Mouse (Mus musculus) erythroblast, embryonic 14.5 days (primary cell): ENCODE measurements around the gene Olfm4. TPM values are rescaled to one million over a fixed set of nuclear protein-coding genes. Genes with fewer than 3 reads are reported as not detected.

ENCODE experiments used
- H3K27me3 ChIP-seq: 2 replicates; pipeline ENCODE4 v1.6.1; 2012; ENCODE audit warnings: inconsistent platforms; ENCODE audit not compliant: control insufficient read depth
- H3K36me3 ChIP-seq: 2 replicates; pipeline ENCODE4 v1.6.1; 2012; ENCODE audit warnings: mild to moderate bottlenecking, inconsistent platforms; ENCODE audit not compliant: control insufficient read depth
- H3K4me1 ChIP-seq: 2 replicates; pipeline ENCODE4 v1.6.1; 2012; ENCODE audit warnings: inconsistent platforms; ENCODE audit not compliant: control insufficient read depth
- H3K4me3 ChIP-seq: replicated peaks from 2 replicates; pipeline ENCODE3; 2012; ENCODE audit warnings: moderate library complexity, mild to moderate bottlenecking, inconsistent platforms
- H3K9me3 ChIP-seq: 2 replicates; pipeline ENCODE4 v1.6.1; 2012; ENCODE audit warnings: low read length, inconsistent platforms, mixed read lengths; ENCODE audit not compliant: control insufficient read depth
- GATA1 ChIP-seq: IDR thresholded peaks from 2 replicates; pipeline ENCODE4 v1.6.1; 2012; ENCODE audit warnings: low read length, inconsistent platforms, mixed read lengths
- TAL1 ChIP-seq: IDR thresholded peaks from 3 replicates; pipeline ENCODE4 v1.6.1; 2012; ENCODE audit warnings: low read length, inconsistent platforms, mixed read lengths
- polyA plus RNA-seq: library from polyadenylated mRNA; stranded (reverse); fragments of >175 nt; gene quantifications from 2 replicates; pipeline ENCODE4 v1.2.3, GENCODE M21; 2012

Olfm4 gene
- polyA plus RNA-seq, 1 experiment = not detected

- Histone ChIP-seq H3K4me3 (no peak overlapping the region), H3K9me3 (peaks cover 2% of the 10 kb centered on the region; the same call in 1 of the 2 replicates), H3K4me1 (no peaks in the 10 kb centered on the region), H3K27me3 (no peaks in the 10 kb centered on the region), H3K36me3 (no peaks in the 10 kb centered on the region)
- TF ChIP-seq TAL1 (no peak), GATA1 (no peak)
These were observed 23.8 kb downstream of the Olfm4 start for GRCm38 (mm10) chr14:80007686-80008085.

GRCm38 (mm10) chr14:80010426-80010825, 26.5 kb downstream of the Olfm4 start:
- Histone ChIP-seq H3K4me3 (no peak overlapping the region), H3K4me1 (no peaks in the 10 kb centered on the region), H3K9me3 (peaks cover 2% of the 10 kb centered on the region; the same call in 1 of the 2 replicates), H3K27me3 (no peaks in the 10 kb centered on the region), H3K36me3 (no peaks in the 10 kb centered on the region)
- TF ChIP-seq TAL1 (no peak), GATA1 (no peak)

- no peaks in the 10 kb centered on the region for H3K36me3 ChIP-seq
- no peak overlapping the region for H3K4me3 ChIP-seq
- TF ChIP-seq GATA1 = no peak
- TF ChIP-seq TAL1 = no peak
- H3K9me3 ChIP-seq = no peaks in the 10 kb centered on the region; the same call in 1 of the 2 replicates
- no peaks in the 10 kb centered on the region for H3K27me3 ChIP-seq
- no peaks in the 10 kb centered on the region for H3K4me1 ChIP-seq
These were observed 31.1 kb downstream of the Olfm4 start for GRCm38 (mm10) chr14:80014966-80015365.

DNA sequence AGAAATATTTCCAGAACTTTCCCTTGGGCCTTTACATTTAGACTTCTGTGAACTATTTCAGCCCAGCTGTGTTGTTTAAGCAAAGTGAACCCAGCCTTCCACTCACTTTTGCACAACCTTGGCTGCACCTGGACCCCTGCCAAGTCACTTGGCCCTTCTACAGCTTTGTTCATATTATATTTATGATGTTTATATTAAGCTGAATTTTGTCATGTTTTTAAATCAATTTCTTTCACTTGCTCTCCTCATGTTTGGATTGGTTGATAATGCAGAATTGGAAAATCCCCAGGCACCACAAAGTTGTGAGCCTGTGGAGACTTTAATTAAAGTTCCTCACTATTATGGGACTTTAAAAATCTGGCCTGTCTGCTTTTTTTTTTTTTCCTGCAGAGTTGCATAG, 32.2 kb downstream of the Olfm4 start:
- no peaks in the 10 kb centered on the region for H3K4me1 ChIP-seq
- TF ChIP-seq TAL1 (no peak), GATA1 (no peak)

GRCm38 (mm10) chr14:80026078-80026477, 42.2 kb downstream of the Olfm4 start:
- TF ChIP-seq GATA1 (no peak), TAL1 (no peak)
- no peaks in the 10 kb centered on the region for H3K36me3 ChIP-seq
- H3K9me3 ChIP-seq = peaks cover 18% of the 10 kb centered on the region
- H3K27me3 ChIP-seq = no peaks in the 10 kb centered on the region
- H3K4me1 ChIP-seq = no peaks in the 10 kb centered on the region
- H3K4me3 ChIP-seq = no peak overlapping the region

More for the DNA sequence above, 32.2 kb downstream of the Olfm4 start:
- Histone ChIP-seq H3K9me3 (peaks cover under 1% of the 10 kb centered on the region), H3K27me3 (no peaks in the 10 kb centered on the region), H3K36me3 (no peaks in the 10 kb centered on the region), H3K4me3 (no peak overlapping the region)

DNA sequence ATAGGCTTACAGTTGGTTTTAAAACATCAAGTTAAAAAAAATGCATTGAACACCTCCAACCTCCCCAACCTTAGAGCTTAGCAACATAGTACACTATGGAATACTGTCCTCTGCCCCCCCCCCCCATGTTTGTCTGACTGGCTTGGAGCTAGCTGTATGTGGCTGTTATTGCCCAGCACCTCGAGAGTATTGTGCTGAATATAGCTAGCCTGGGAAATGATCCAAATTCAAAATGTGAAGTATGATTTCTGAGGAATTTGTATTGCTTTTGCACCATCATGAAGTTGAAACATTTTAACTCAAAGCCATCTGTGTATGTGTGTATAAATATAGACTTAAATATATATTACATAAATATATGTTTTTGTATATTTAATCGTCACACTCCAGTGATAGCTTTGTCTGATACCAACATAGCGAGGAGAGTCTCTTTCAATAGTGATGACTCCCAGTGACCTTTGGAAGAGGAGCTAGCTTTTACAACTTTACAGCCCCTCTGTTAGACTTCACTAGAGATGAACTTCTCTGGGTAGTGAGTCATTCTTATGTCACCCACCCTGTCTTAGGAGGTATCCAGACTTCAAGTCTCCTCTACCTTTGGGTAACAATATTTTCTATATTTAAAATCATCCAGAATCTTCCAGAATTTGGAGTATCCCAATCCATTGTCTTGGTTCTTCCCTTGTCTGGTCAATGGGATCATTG, 45.6 kb downstream of the Olfm4 start:
- H3K4me1 ChIP-seq = no peaks in the 10 kb centered on the region
- no peaks in the 10 kb centered on the region for H3K27me3 ChIP-seq
- TF ChIP-seq TAL1 = no peak
- TF ChIP-seq GATA1 = no peak
- H3K36me3 ChIP-seq = no peaks in the 10 kb centered on the region
- no peak overlapping the region for H3K4me3 ChIP-seq
- H3K9me3 ChIP-seq = peaks cover 17% of the 10 kb centered on the region

DNA sequence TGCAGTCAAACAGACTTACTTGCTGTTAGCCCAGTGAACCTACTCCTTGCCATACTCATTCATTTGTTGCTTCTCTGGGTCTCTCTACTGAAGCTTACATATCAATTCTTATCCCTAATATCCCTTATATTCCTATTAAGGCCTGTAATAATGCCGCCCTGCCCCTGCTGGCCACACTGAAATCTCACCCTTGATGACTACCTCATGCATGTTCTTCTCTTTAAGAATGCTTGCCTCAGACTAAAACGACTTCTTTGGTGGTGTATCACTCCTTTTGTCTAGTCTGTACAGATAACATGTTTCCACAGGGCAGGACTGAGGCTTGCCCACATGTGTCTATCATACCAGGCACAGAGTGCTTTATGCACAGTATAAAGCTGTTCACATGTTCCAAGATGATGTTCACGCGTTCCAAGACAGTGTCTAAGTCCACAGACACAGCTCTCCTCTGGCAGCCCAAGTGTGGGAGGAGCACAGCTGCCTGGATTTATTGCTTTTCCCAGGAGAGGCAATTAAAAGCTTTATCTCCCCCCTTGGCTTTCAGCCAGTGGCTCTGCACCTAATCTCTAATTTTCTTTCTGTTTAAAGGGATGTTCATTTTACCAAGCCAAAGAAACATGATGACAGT, 55.9 kb downstream of the Olfm4 start:
- H3K9me3 ChIP-seq = no peaks in the 10 kb centered on the region; the same call in 1 of the 2 replicates
- H3K27me3 ChIP-seq = no peaks in the 10 kb centered on the region
- no peaks in the 10 kb centered on the region for H3K36me3 ChIP-seq
- TF ChIP-seq GATA1 (no peak), TAL1 (no peak)
- H3K4me1 ChIP-seq = no peaks in the 10 kb centered on the region
- H3K4me3 ChIP-seq = no peak overlapping the region

GRCm38 (mm10) chr14:80046104-80046734, 62.3 kb downstream of the Olfm4 start:
- H3K36me3 ChIP-seq = no peaks in the 10 kb centered on the region
- H3K9me3 ChIP-seq = peaks cover 12% of the 10 kb centered on the region; the same call in 1 of the 2 replicates
- no peak overlapping the region for H3K4me3 ChIP-seq
- H3K27me3 ChIP-seq = no peaks in the 10 kb centered on the region
- no peaks in the 10 kb centered on the region for H3K4me1 ChIP-seq
- TF ChIP-seq GATA1 = no peak
- no peak for TF ChIP-seq TAL1
